Mouse (Mus musculus): ENCODE results near the gene Gm49450. TPM values are rescaled to one million over a fixed set of nuclear protein-coding genes. Genes with fewer than 3 reads are reported as not detected.
A peak's percentile ranks its signal among the peaks of the same experiment; 100 is the strongest.
"Not testable (repeated sequence)": the region's sequence is repeated elsewhere in the genome, so short reads cannot be mapped to it uniquely, and the experiment has no call there.

Gene Gm49450
- polyA plus RNA-seq, 1 experiment, result 2.3 TPM

- no peak overlapping the region for H3K4me3 ChIP-seq (ENCODE audit: control insufficient read depth, low read depth, low read length)
- H3K4me1 ChIP-seq (ENCODE audit: control insufficient read depth, insufficient read depth, low read length), result peaks cover 3% of the 10 kb centered on the region
- peak overlapping the region; percentile 56 for H3K27ac ChIP-seq (ENCODE audit: control insufficient read depth, insufficient read depth, low read depth, low read length)
Observed at GRCm38 (mm10) chr15:98976763-98977758, 23.7 kb upstream of the Gm49450 start.

GRCm38 (mm10) chr15:98973015-98973614 is 19.8 kb upstream of the Gm49450 start:
- TF ChIP-seq POLR2A (IDR thresholded peaks at IDR 0.05; ENCODE audit: control insufficient read depth, low read depth, low read length) (no peak), CTCF (IDR thresholded peaks at IDR 0.05; ENCODE audit: control insufficient read depth, insufficient read depth, insufficient replicate concordance, low read depth, low read length) (no peak)
- Histone ChIP-seq H3K27ac (ENCODE audit: control insufficient read depth, insufficient read depth, low read depth, low read length) (no peak overlapping the region; the same call in 1 of the 2 replicates), H3K36me3 (ENCODE audit: control insufficient read depth, insufficient read depth, low read length) (no peaks in the 10 kb centered on the region), H3K4me3 (ENCODE audit: control insufficient read depth, low read depth, low read length) (no peak overlapping the region), H3K27me3 (ENCODE audit: control insufficient read depth, insufficient read depth, low read length) (no peaks in the 10 kb centered on the region), H3K4me1 (ENCODE audit: control insufficient read depth, insufficient read depth, low read length) (peaks cover 12% of the 10 kb centered on the region)

More at GRCm38 (mm10) chr15:98976763-98977758, 23.7 kb upstream of the Gm49450 start:
- no peaks in the 10 kb centered on the region for H3K27me3 ChIP-seq (ENCODE audit: control insufficient read depth, insufficient read depth, low read length)
- no peaks in the 10 kb centered on the region for H3K36me3 ChIP-seq (ENCODE audit: control insufficient read depth, insufficient read depth, low read length)
- no peak for TF ChIP-seq CTCF (IDR thresholded peaks at IDR 0.05; ENCODE audit: control insufficient read depth, insufficient read depth, insufficient replicate concordance, low read depth, low read length)
- TF ChIP-seq POLR2A (IDR thresholded peaks at IDR 0.05; ENCODE audit: control insufficient read depth, low read depth, low read length), result no peak

GRCm38 (mm10) chr15:98971576-98972320 is 18.4 kb upstream of the Gm49450 start:
- H3K27ac ChIP-seq (ENCODE audit: control insufficient read depth, insufficient read depth, low read depth, low read length), result peak overlapping the region; percentile 58; the same call in 1 of the 2 replicates
- H3K4me1 ChIP-seq (ENCODE audit: control insufficient read depth, insufficient read depth, low read length); H3K36me3 ChIP-seq (ENCODE audit: control insufficient read depth, insufficient read depth, low read length); H3K27me3 ChIP-seq (ENCODE audit: control insufficient read depth, insufficient read depth, low read length); H3K4me3 ChIP-seq (ENCODE audit: control insufficient read depth, low read depth, low read length): not testable (repeated sequence)

- peaks cover 10% of the 10 kb centered on the region for H3K4me1 ChIP-seq (ENCODE audit: control insufficient read depth, insufficient read depth, low read length)
- H3K36me3 ChIP-seq (ENCODE audit: control insufficient read depth, insufficient read depth, low read length), result no peaks in the 10 kb centered on the region
- no peak for TF ChIP-seq CTCF (IDR thresholded peaks at IDR 0.05; ENCODE audit: control insufficient read depth, insufficient read depth, insufficient replicate concordance, low read depth, low read length)
- no peak for TF ChIP-seq POLR2A (IDR thresholded peaks at IDR 0.05; ENCODE audit: control insufficient read depth, low read depth, low read length)
- H3K27ac ChIP-seq (ENCODE audit: control insufficient read depth, insufficient read depth, low read depth, low read length), result peak overlapping the region; percentile 58; the same call in 1 of the 2 replicates
- no peaks in the 10 kb centered on the region for H3K27me3 ChIP-seq (ENCODE audit: control insufficient read depth, insufficient read depth, low read length)
- no peak overlapping the region for H3K4me3 ChIP-seq (ENCODE audit: control insufficient read depth, low read depth, low read length)
Observed at GRCm38 (mm10) chr15:98971111-98971510, 17.8 kb upstream of the Gm49450 start.

- TF ChIP-seq POLR2A (IDR thresholded peaks at IDR 0.05; ENCODE audit: control insufficient read depth, low read depth, low read length) (no peak), CTCF (IDR thresholded peaks at IDR 0.05; ENCODE audit: control insufficient read depth, insufficient read depth, insufficient replicate concordance, low read depth, low read length) (no peak)
- H3K36me3 ChIP-seq (ENCODE audit: control insufficient read depth, insufficient read depth, low read length), result no peaks in the 10 kb centered on the region
- H3K4me3 ChIP-seq (ENCODE audit: control insufficient read depth, low read depth, low read length), result no peak overlapping the region
- H3K27ac ChIP-seq (ENCODE audit: control insufficient read depth, insufficient read depth, low read depth, low read length), result peak overlapping the region; percentile 76
- peaks cover 10% of the 10 kb centered on the region for H3K4me1 ChIP-seq (ENCODE audit: control insufficient read depth, insufficient read depth, low read length)
- no peaks in the 10 kb centered on the region for H3K27me3 ChIP-seq (ENCODE audit: control insufficient read depth, insufficient read depth, low read length)
Observed at GRCm38 (mm10) chr15:98969372-98970101, 16.2 kb upstream of the Gm49450 start.

GRCm38 (mm10) chr15:98968701-98969371 is 15.5 kb upstream of the Gm49450 start:
- no peak for TF ChIP-seq CTCF (IDR thresholded peaks at IDR 0.05; ENCODE audit: control insufficient read depth, insufficient read depth, insufficient replicate concordance, low read depth, low read length)
- TF ChIP-seq POLR2A (IDR thresholded peaks at IDR 0.05; ENCODE audit: control insufficient read depth, low read depth, low read length), result no peak
- Histone ChIP-seq H3K27me3 (ENCODE audit: control insufficient read depth, insufficient read depth, low read length) (no peaks in the 10 kb centered on the region), H3K27ac (ENCODE audit: control insufficient read depth, insufficient read depth, low read depth, low read length) (peak overlapping the region; percentile 18), H3K4me3 (ENCODE audit: control insufficient read depth, low read depth, low read length) (no peak overlapping the region), H3K36me3 (ENCODE audit: control insufficient read depth, insufficient read depth, low read length) (no peaks in the 10 kb centered on the region), H3K4me1 (ENCODE audit: control insufficient read depth, insufficient read depth, low read length) (peaks cover 10% of the 10 kb centered on the region)

Measured in testis, adult 2 months (tissue).